Mouse (Mus musculus) C2C12 (cell line): ENCODE data around the gene Gm20075.

Source experiments
- CEBPB ChIP-seq: IDR thresholded peaks from one replicate; pipeline ENCODE4 v1.6.1; 2011; ENCODE audit warnings: low read depth, mild to moderate bottlenecking, control low read depth, moderate library complexity
- CTCF ChIP-seq: IDR thresholded peaks from one replicate; pipeline ENCODE4 v1.5.1; 2011; ENCODE audit not compliant: control insufficient read depth, insufficient read depth, insufficient read length
- MAX ChIP-seq: IDR thresholded peaks from one replicate; pipeline ENCODE4 v1.6.1; 2011; ENCODE audit warnings: mild to moderate bottlenecking, control low read depth

- no peak for TF ChIP-seq MAX
- no peak for TF ChIP-seq CEBPB
- TF ChIP-seq CTCF = no peak
Measured at GRCm38 (mm10) chr13:96129081-96129480, 47.9 kb upstream of the Gm20075 start.
